ENCODE assay signal across 11 mouse cellular contexts in genomic region chr9:25355806-25356205, GRCm38 (mm10).
DNase-seq lines count a peak whose midpoint lies in the region; ATAC-seq lines count a peak whose summit lies in the region.
"Had no signal": no experiment of that assay in that cellular context is flagged by ENCODE, and none has a peak within 500 bp of the region (broad histone marks: within the 10 kb centered on the region; RNA-seq: fewer than 3 reads in every experiment).

No protein-coding gene starts in this region.

- no peaks in the 10 kb centered on the region for H3K27me3 ChIP-seq in heart, embryonic 12.5 days (replicated peaks)
- H3K27me3 ChIP-seq: heart, embryonic 13.5 days; limb, embryonic 12.5 days; stomach, embryonic 15.5 days had no signal

- H3K4me3 ChIP-seq in heart, embryonic 12.5 days, result no peak overlapping the region
- H3K4me3 ChIP-seq: heart, embryonic 13.5 days; limb, embryonic 12.5 days; stomach, embryonic 15.5 days had no signal

- H3K9ac ChIP-seq in heart, embryonic 12.5 days, result no peak overlapping the region
- H3K9ac ChIP-seq: heart, embryonic 13.5 days; limb, embryonic 12.5 days; stomach, embryonic 15.5 days had no signal

- H3K4me1 ChIP-seq in heart, embryonic 12.5 days (replicated peaks), result no peaks in the 10 kb centered on the region
- H3K4me1 ChIP-seq: heart, embryonic 13.5 days; limb, embryonic 12.5 days; stomach, embryonic 15.5 days had no signal

- ATAC-seq in heart, embryonic 12.5 days (ENCODE audit: insufficient number of reproducible peaks, low FRiP score), result no peak

- intact Hi-C loops in heart, postnatal 36 days (cut with DNase I), result no loop called here

- 0 out of 2 replicates have a peak, but pooled peaks cover 5% of the 10 kb centered on the region for H3K9me3 ChIP-seq in heart, embryonic 12.5 days (replicated peaks)
- H3K9me3 ChIP-seq: limb, embryonic 12.5 days; stomach, embryonic 15.5 days had no signal

- 86% methylated on average over 11 of the region's 11 CpGs for WGBS in heart, embryonic 12.5 days

- H3K27ac ChIP-seq in heart, embryonic 12.5 days (ENCODE audit: poor library complexity, severe bottlenecking), result no peak overlapping the region
- H3K27ac ChIP-seq: heart, embryonic 13.5 days; limb, embryonic 12.5 days; stomach, embryonic 15.5 days had no signal

- H3K36me3 ChIP-seq in heart, embryonic 12.5 days, result no peaks in the 10 kb centered on the region
- H3K36me3 ChIP-seq: heart, embryonic 13.5 days; limb, embryonic 12.5 days; stomach, embryonic 15.5 days had no signal

- peak; percentile 80 for DNase-seq in Muller cell, postnatal 12 days (ENCODE audit: inconsistent ontology term)
- peak; percentile 16 to 31 for DNase-seq in adrenal gland, postnatal 36 days
- peak; percentile 44 to 60 for DNase-seq in frontal cortex, adult 2 months (ENCODE audit: extremely low spot score in 1 of 2, low spot score in 1 of 2)
- DNase-seq in layer of hippocampus, postnatal 25 days (ENCODE audit: extremely low spot score in 1 of 2, low spot score in 1 of 2), result peak; percentile 18 to 49
- no peak for DNase-seq in heart, postnatal 36 days
- no peak for DNase-seq in spleen, adult 18-20 months
- no peak for DNase-seq in thymus, adult 18-20 months

- H3K4me2 ChIP-seq in heart, embryonic 12.5 days, result no peak overlapping the region
- H3K4me2 ChIP-seq: heart, embryonic 13.5 days; limb, embryonic 12.5 days; stomach, embryonic 15.5 days had no signal

Comparison
In these comparisons a context has a peak if more than half of its experiments do, and no peak if none do; other contexts are left out.
1. DNase-seq: peak in Muller cell, postnatal 12 days (single experiment), adrenal gland, postnatal 36 days (2 of 2), frontal cortex, adult 2 months (2 of 2) and layer of hippocampus, postnatal 25 days (2 of 2); none in heart, postnatal 36 days (0 of 2), spleen, adult 18-20 months (0 of 2) and thymus, adult 18-20 months (0 of 2).